Mouse (Mus musculus): ENCODE data around the gene Ccne1. TPM values are rescaled to one million over a fixed set of nuclear protein-coding genes. Genes with fewer than 3 reads are reported as not detected.

Ccne1 gene
- polyA plus RNA-seq, 1 experiment, result 3.4 TPM

- Histone ChIP-seq H3K4me1 (ENCODE audit: control insufficient read depth, insufficient read depth, insufficient read length, low read length) (no peaks in the 10 kb centered on the region; the same call in 1 of the 2 replicates), H3K4me3 (ENCODE audit: insufficient read depth, low read depth, low read length) (no peak overlapping the region), H3K27ac (replicated peaks; ENCODE audit: low read depth, low read length) (no peak overlapping the region)
Observed at GRCm38 (mm10) chr7:38082971-38083370, 24.4 kb downstream of the Ccne1 start.

- Histone ChIP-seq H3K4me3 (ENCODE audit: insufficient read depth, low read depth, low read length) (no peak overlapping the region), H3K27ac (replicated peaks; ENCODE audit: low read depth, low read length) (no peak overlapping the region), H3K4me1 (ENCODE audit: control insufficient read depth, insufficient read depth, insufficient read length, low read length) (no peaks in the 10 kb centered on the region)
Observed at GRCm38 (mm10) chr7:38077189-38077588, 30.1 kb downstream of the Ccne1 start.

GRCm38 (mm10) chr7:38075487-38075886, 31.8 kb downstream of the Ccne1 start:
- H3K4me3 ChIP-seq (ENCODE audit: insufficient read depth, low read depth, low read length), result no peak overlapping the region
- H3K4me1 ChIP-seq (ENCODE audit: control insufficient read depth, insufficient read depth, insufficient read length, low read length), result no peaks in the 10 kb centered on the region
- no peak overlapping the region for H3K27ac ChIP-seq (replicated peaks; ENCODE audit: low read depth, low read length)

GRCm38 (mm10) chr7:38074920-38075319, 32.4 kb downstream of the Ccne1 start:
- Histone ChIP-seq H3K27ac (replicated peaks; ENCODE audit: low read depth, low read length) (no peak overlapping the region), H3K4me1 (ENCODE audit: control insufficient read depth, insufficient read depth, insufficient read length, low read length) (no peaks in the 10 kb centered on the region), H3K4me3 (ENCODE audit: insufficient read depth, low read depth, low read length) (no peak overlapping the region)

- Histone ChIP-seq H3K27ac (replicated peaks; ENCODE audit: low read depth, low read length) (no peak overlapping the region), H3K4me1 (ENCODE audit: control insufficient read depth, insufficient read depth, insufficient read length, low read length) (no peaks in the 10 kb centered on the region), H3K4me3 (ENCODE audit: insufficient read depth, low read depth, low read length) (no peak overlapping the region)
Observed at GRCm38 (mm10) chr7:38074514-38074913, 32.8 kb downstream of the Ccne1 start.

GRCm38 (mm10) chr7:38073782-38074181, 33.6 kb downstream of the Ccne1 start:
- Histone ChIP-seq H3K4me3 (ENCODE audit: insufficient read depth, low read depth, low read length) (no peak overlapping the region), H3K27ac (replicated peaks; ENCODE audit: low read depth, low read length) (no peak overlapping the region), H3K4me1 (ENCODE audit: control insufficient read depth, insufficient read depth, insufficient read length, low read length) (no peaks in the 10 kb centered on the region)

GRCm38 (mm10) chr7:38071065-38071464, 36.3 kb downstream of the Ccne1 start:
- H3K4me3 ChIP-seq (ENCODE audit: insufficient read depth, low read depth, low read length), result no peak overlapping the region
- no peak overlapping the region for H3K27ac ChIP-seq (replicated peaks; ENCODE audit: low read depth, low read length)
- H3K4me1 ChIP-seq (ENCODE audit: control insufficient read depth, insufficient read depth, insufficient read length, low read length), result no peaks in the 10 kb centered on the region

GRCm38 (mm10) chr7:38070663-38071062, 36.7 kb downstream of the Ccne1 start:
- no peak overlapping the region for H3K27ac ChIP-seq (replicated peaks; ENCODE audit: low read depth, low read length)
- no peak overlapping the region for H3K4me3 ChIP-seq (ENCODE audit: insufficient read depth, low read depth, low read length)
- H3K4me1 ChIP-seq (ENCODE audit: control insufficient read depth, insufficient read depth, insufficient read length, low read length), result no peaks in the 10 kb centered on the region

GRCm38 (mm10) chr7:38064431-38064830, 42.9 kb downstream of the Ccne1 start:
- Histone ChIP-seq H3K4me1 (ENCODE audit: control insufficient read depth, insufficient read depth, insufficient read length, low read length) (no peaks in the 10 kb centered on the region), H3K27ac (replicated peaks; ENCODE audit: low read depth, low read length) (no peak overlapping the region), H3K4me3 (ENCODE audit: insufficient read depth, low read depth, low read length) (no peak overlapping the region)

GRCm38 (mm10) chr7:38061060-38061970, 46.0 kb downstream of the Ccne1 start:
- Histone ChIP-seq H3K4me1 (ENCODE audit: control insufficient read depth, insufficient read depth, insufficient read length, low read length) (no peaks in the 10 kb centered on the region), H3K27ac (replicated peaks; ENCODE audit: low read depth, low read length) (no peak overlapping the region), H3K4me3 (ENCODE audit: insufficient read depth, low read depth, low read length) (peak overlapping the region; percentile 51)

GRCm38 (mm10) chr7:38059636-38060330, 47.6 kb downstream of the Ccne1 start:
- Histone ChIP-seq H3K4me3 (ENCODE audit: insufficient read depth, low read depth, low read length) (no peak overlapping the region), H3K27ac (replicated peaks; ENCODE audit: low read depth, low read length) (no peak overlapping the region), H3K4me1 (ENCODE audit: control insufficient read depth, insufficient read depth, insufficient read length, low read length) (no peaks in the 10 kb centered on the region)

- H3K4me3 ChIP-seq (ENCODE audit: insufficient read depth, low read depth, low read length), result no peak overlapping the region
- H3K27ac ChIP-seq (replicated peaks; ENCODE audit: low read depth, low read length), result no peak overlapping the region
- H3K4me1 ChIP-seq (ENCODE audit: control insufficient read depth, insufficient read depth, insufficient read length, low read length), result no peaks in the 10 kb centered on the region
Observed at GRCm38 (mm10) chr7:38059096-38059495, 48.2 kb downstream of the Ccne1 start.

GRCm38 (mm10) chr7:38055996-38056395, 51.3 kb downstream of the Ccne1 start:
- Histone ChIP-seq H3K27ac (replicated peaks; ENCODE audit: low read depth, low read length) (no peak overlapping the region), H3K4me3 (ENCODE audit: insufficient read depth, low read depth, low read length) (no peak overlapping the region), H3K4me1 (ENCODE audit: control insufficient read depth, insufficient read depth, insufficient read length, low read length) (no peaks in the 10 kb centered on the region)

- no peak overlapping the region for H3K27ac ChIP-seq (replicated peaks; ENCODE audit: low read depth, low read length)
- H3K4me1 ChIP-seq (ENCODE audit: control insufficient read depth, insufficient read depth, insufficient read length, low read length), result no peaks in the 10 kb centered on the region
- no peak overlapping the region for H3K4me3 ChIP-seq (ENCODE audit: insufficient read depth, low read depth, low read length)
Observed at GRCm38 (mm10) chr7:38054246-38054645, 53.1 kb downstream of the Ccne1 start.

Data from brown adipose tissue, adult 24 weeks (tissue).